Mouse (Mus musculus) forebrain, embryonic 13.5 days (tissue): ENCODE measurements around the gene Plekhb2. TPM values are rescaled to one million over a fixed set of nuclear protein-coding genes. Genes with fewer than 3 reads are reported as not detected.

Source experiments
- ATAC-seq: fragments of 200-750 bp; cut with Nextera tagmentation; 2 replicates; pipeline ENCODE4 v1.8.0; 2017
- H3K27ac ChIP-seq: fragments of 300-500 bp; sonication (generic); 2 replicates; pipeline ENCODE4 v1.5.1; 2015; ENCODE audit warnings: inconsistent platforms, mild to moderate bottlenecking, moderate library complexity
- H3K27me3 ChIP-seq: fragments of 300-500 bp; sonication (generic); 2 replicates; pipeline ENCODE4 v1.6.1; 2015; ENCODE audit warnings: mild to moderate bottlenecking, inconsistent platforms
- H3K36me3 ChIP-seq: fragments of 300-500 bp; sonication (generic); 2 replicates; pipeline ENCODE4 v1.6.1; 2015; ENCODE audit warnings: mild to moderate bottlenecking, inconsistent platforms; ENCODE audit not compliant: poor library complexity, severe bottlenecking
- H3K4me1 ChIP-seq: fragments of 300-500 bp; sonication (generic); 2 replicates; pipeline ENCODE4 v1.6.1; 2015; ENCODE audit warnings: inconsistent platforms
- H3K4me2 ChIP-seq: fragments of 300-500 bp; sonication (generic); 2 replicates; pipeline ENCODE4 v1.6.1; 2015; ENCODE audit warnings: inconsistent platforms, mild to moderate bottlenecking, moderate library complexity
- H3K4me3 ChIP-seq: fragments of 300-500 bp; sonication (generic); 2 replicates; pipeline ENCODE4 v1.5.1; 2015; ENCODE audit warnings: mild to moderate bottlenecking, inconsistent platforms
- H3K9ac ChIP-seq: fragments of 300-500 bp; sonication (generic); 2 replicates; pipeline ENCODE4 v1.6.1; 2015; ENCODE audit warnings: mild to moderate bottlenecking, inconsistent platforms
- H3K9me3 ChIP-seq: fragments of 300-500 bp; sonication (generic); replicated peaks from 2 replicates; pipeline ENCODE4 v1.6.1; 2016; ENCODE audit warnings: inconsistent platforms
- WGBS: fragments of 180-500 bp; shearing (Covaris S2); methylation state at CpG from one replicate; pipeline ENCODE4 v1.1.7; 2015; 5-methylcytosine and 5-hydroxymethylcytosine counted together
- polyA plus RNA-seq: library from polyadenylated mRNA; unstranded; fragments of >200 nt; fragmentation: Nextera tagmentation; extraction: Ambion mirVana; gene quantifications from 2 replicates; pipeline ENCODE4 v1.2.1, GENCODE M21; 2015

Plekhb2 gene
- polyA plus RNA-seq, 1 experiment from 2014 or later: 53.1 TPM

GRCm38 (mm10) chr1:34873551-34873950, 23.8 kb downstream of the Plekhb2 start:
- Histone ChIP-seq H3K4me3 (no peak overlapping the region), H3K9ac (no peak overlapping the region), H3K4me1 (no peaks in the 10 kb centered on the region), H3K27me3 (no peaks in the 10 kb centered on the region), H3K9me3 (no peaks in the 10 kb centered on the region), H3K4me2 (no peak overlapping the region), H3K27ac (no peak overlapping the region), H3K36me3 (peaks cover 72% of the 10 kb centered on the region)
- WGBS: 94% methylated on average over 5 of the region's 5 CpGs
- no peak for ATAC-seq

GRCm38 (mm10) chr1:34879611-34880010, 29.8 kb downstream of the Plekhb2 start:
- 90% methylated on average over 6 of the region's 6 CpGs for WGBS
- Histone ChIP-seq H3K4me2 (no peak overlapping the region), H3K9me3 (peaks cover 8% of the 10 kb centered on the region; the same call in 1 of the 2 replicates)

GRCm38 (mm10) chr1:34883776-34884175, 34.0 kb downstream of the Plekhb2 start:
- H3K4me3 ChIP-seq: no peak overlapping the region
- no peaks in the 10 kb centered on the region for H3K27me3 ChIP-seq
- no peak overlapping the region for H3K9ac ChIP-seq
- no peak for ATAC-seq
- H3K4me2 ChIP-seq: no peak overlapping the region
- no peak overlapping the region for H3K27ac ChIP-seq
- H3K4me1 ChIP-seq: no peaks in the 10 kb centered on the region
- peaks cover 8% of the 10 kb centered on the region; the same call in 1 of the 2 replicates for H3K9me3 ChIP-seq
- H3K36me3 ChIP-seq: peaks cover 6% of the 10 kb centered on the region

More at GRCm38 (mm10) chr1:34879611-34880010, 29.8 kb downstream of the Plekhb2 start:
- H3K36me3 ChIP-seq: peaks cover 36% of the 10 kb centered on the region
- no peak for ATAC-seq
- no peak overlapping the region for H3K9ac ChIP-seq
- H3K4me1 ChIP-seq: no peaks in the 10 kb centered on the region
- no peak overlapping the region for H3K4me3 ChIP-seq
- H3K27me3 ChIP-seq: no peaks in the 10 kb centered on the region
- H3K27ac ChIP-seq: no peak overlapping the region

GRCm38 (mm10) chr1:34891559-34892289, 41.9 kb downstream of the Plekhb2 start:
- no peaks in the 10 kb centered on the region for H3K9me3 ChIP-seq
- H3K4me2 ChIP-seq: no peak overlapping the region
- no peak overlapping the region for H3K4me3 ChIP-seq
- ATAC-seq: peak; percentile 89
- no peaks in the 10 kb centered on the region for H3K36me3 ChIP-seq
- no peak overlapping the region for H3K9ac ChIP-seq
- H3K27me3 ChIP-seq: 0 out of 2 replicates have a peak, but pooled peaks cover 3% of the 10 kb centered on the region
- WGBS: 58% methylated on average over 14 of the region's 14 CpGs
- no peaks in the 10 kb centered on the region for H3K4me1 ChIP-seq
- H3K27ac ChIP-seq: no peak overlapping the region

- 91% methylated on average over 3 of the region's 3 CpGs for WGBS
- no peaks in the 10 kb centered on the region for H3K36me3 ChIP-seq
Measured at GRCm38 (mm10) chr1:34892466-34892865, 42.7 kb downstream of the Plekhb2 start.

GRCm38 (mm10) chr1:34893331-34893730, 43.6 kb downstream of the Plekhb2 start:
- no peak for ATAC-seq

More at GRCm38 (mm10) chr1:34892466-34892865, 42.7 kb downstream of the Plekhb2 start:
- H3K9me3 ChIP-seq: no peaks in the 10 kb centered on the region
- H3K27me3 ChIP-seq: 0 out of 2 replicates have a peak, but pooled peaks cover 3% of the 10 kb centered on the region
- H3K4me1 ChIP-seq: no peaks in the 10 kb centered on the region
- H3K4me2 ChIP-seq: no peak overlapping the region
- no peak overlapping the region for H3K4me3 ChIP-seq
- no peak for ATAC-seq
- H3K9ac ChIP-seq: no peak overlapping the region
- no peak overlapping the region for H3K27ac ChIP-seq

GRCm38 (mm10) chr1:34893831-34894230, 44.1 kb downstream of the Plekhb2 start:
- no peak overlapping the region for H3K27ac ChIP-seq
- H3K9me3 ChIP-seq: no peaks in the 10 kb centered on the region
- no peak overlapping the region for H3K4me3 ChIP-seq
- no peak overlapping the region for H3K4me2 ChIP-seq
- H3K9ac ChIP-seq: no peak overlapping the region
- H3K27me3 ChIP-seq: 0 out of 2 replicates have a peak, but pooled peaks cover 3% of the 10 kb centered on the region
- no peaks in the 10 kb centered on the region for H3K4me1 ChIP-seq
- WGBS: 82% methylated on average over 6 of the region's 6 CpGs
- ATAC-seq: no peak
- H3K36me3 ChIP-seq: no peaks in the 10 kb centered on the region

More at GRCm38 (mm10) chr1:34893331-34893730, 43.6 kb downstream of the Plekhb2 start:
- H3K36me3 ChIP-seq: no peaks in the 10 kb centered on the region
- no peaks in the 10 kb centered on the region for H3K4me1 ChIP-seq
- no peak overlapping the region for H3K4me2 ChIP-seq
- 83% methylated on average over 4 of the region's 4 CpGs for WGBS
- H3K9ac ChIP-seq: no peak overlapping the region
- no peak overlapping the region for H3K27ac ChIP-seq
- H3K4me3 ChIP-seq: no peak overlapping the region
- 0 out of 2 replicates have a peak, but pooled peaks cover 3% of the 10 kb centered on the region for H3K27me3 ChIP-seq
- no peaks in the 10 kb centered on the region for H3K9me3 ChIP-seq

- ATAC-seq: no peak
- WGBS: 92% methylated on average over 5 of the region's 5 CpGs
- no peaks in the 10 kb centered on the region for H3K36me3 ChIP-seq
Measured at GRCm38 (mm10) chr1:34896102-34896501, 46.3 kb downstream of the Plekhb2 start.

GRCm38 (mm10) chr1:34896898-34897297, 47.1 kb downstream of the Plekhb2 start:
- Histone ChIP-seq H3K27me3 (0 out of 2 replicates have a peak, but pooled peaks cover 3% of the 10 kb centered on the region), H3K4me2 (no peak overlapping the region), H3K9ac (no peak overlapping the region), H3K36me3 (no peaks in the 10 kb centered on the region), H3K27ac (no peak overlapping the region), H3K4me3 (no peak overlapping the region), H3K4me1 (no peaks in the 10 kb centered on the region), H3K9me3 (no peaks in the 10 kb centered on the region)
- ATAC-seq: 0 out of 2 replicates have a peak, but pooled peaks have one; percentile 30
- 53% methylated on average over 4 of the region's 4 CpGs for WGBS

More at GRCm38 (mm10) chr1:34896102-34896501, 46.3 kb downstream of the Plekhb2 start:
- Histone ChIP-seq H3K4me3 (no peak overlapping the region), H3K4me2 (no peak overlapping the region), H3K27ac (no peak overlapping the region), H3K27me3 (0 out of 2 replicates have a peak, but pooled peaks cover 3% of the 10 kb centered on the region), H3K9ac (no peak overlapping the region), H3K9me3 (no peaks in the 10 kb centered on the region), H3K4me1 (no peaks in the 10 kb centered on the region)

GRCm38 (mm10) chr1:34928656-34929055, 78.9 kb downstream of the Plekhb2 start:
- no peak overlapping the region for H3K27ac ChIP-seq
- no peak overlapping the region for H3K9ac ChIP-seq
- no peaks in the 10 kb centered on the region for H3K36me3 ChIP-seq
- H3K27me3 ChIP-seq: no peaks in the 10 kb centered on the region
- WGBS: 91% methylated on average over 15 of the region's 15 CpGs
- H3K4me2 ChIP-seq: no peak overlapping the region
- no peak for ATAC-seq
- no peaks in the 10 kb centered on the region for H3K4me1 ChIP-seq
- H3K9me3 ChIP-seq: peaks cover 16% of the 10 kb centered on the region
- no peak overlapping the region for H3K4me3 ChIP-seq
